Mouse (Mus musculus) mesoderm, embryonic 11.5 days (tissue): Measurements from ENCODE around the gene Phyhipl.

Source experiments
- DNase-seq: peaks from one replicate; pipeline ENCODE4 v3.0.0-alpha.2; 2012; ENCODE audit warnings: low read depth, low spot score

The Phyhipl gene

DNA sequence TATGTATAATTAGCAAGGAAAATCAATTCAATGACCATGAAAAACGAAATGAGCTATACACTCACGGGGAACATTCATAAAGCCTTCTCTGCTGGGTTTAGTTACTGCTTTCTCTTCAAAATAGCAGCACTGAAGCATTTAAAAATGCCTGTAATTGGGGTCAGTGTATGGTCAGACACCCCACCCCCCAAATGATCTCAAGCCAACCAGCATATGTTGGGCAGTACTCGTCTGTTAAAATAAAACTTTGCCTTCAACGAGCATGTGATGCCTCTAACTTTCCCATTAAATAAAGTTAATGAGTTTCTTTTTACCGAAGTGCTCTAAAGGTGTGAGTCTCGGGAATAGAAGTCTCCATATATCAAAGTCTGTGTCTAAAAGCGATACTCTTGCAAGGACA is at the start of gene Phyhipl:
Gene Phyhipl, minus strand, starts transcription at position 138 of the 400 bp plus-strand sequence.
- DNase-seq, result no peak

DNA sequence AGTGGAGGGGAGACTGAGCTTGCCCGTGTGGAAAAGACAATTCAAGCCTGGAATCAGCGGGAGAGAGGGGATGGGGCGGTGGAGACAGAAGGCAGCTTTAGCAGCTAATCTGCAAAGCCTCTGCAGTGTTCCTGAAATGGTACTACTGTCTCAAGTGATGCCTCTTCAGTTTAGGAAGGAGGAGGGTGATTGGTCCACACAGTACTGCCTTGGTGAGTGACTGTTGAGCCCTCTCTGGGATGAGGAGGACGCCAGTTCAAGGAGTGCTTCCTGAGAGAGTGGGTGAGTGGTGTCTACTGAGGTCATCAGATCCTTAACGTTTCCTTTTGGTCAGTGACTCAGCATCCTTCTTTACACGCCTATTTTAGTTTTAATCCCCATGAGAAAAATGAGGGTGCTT is 47.4 kb upstream of the Phyhipl start:
- DNase-seq, result no peak

- no peak for DNase-seq
Measured at GRCm38 (mm10) chr10:70699581-70699980, 43.8 kb upstream of the Phyhipl start.

DNA sequence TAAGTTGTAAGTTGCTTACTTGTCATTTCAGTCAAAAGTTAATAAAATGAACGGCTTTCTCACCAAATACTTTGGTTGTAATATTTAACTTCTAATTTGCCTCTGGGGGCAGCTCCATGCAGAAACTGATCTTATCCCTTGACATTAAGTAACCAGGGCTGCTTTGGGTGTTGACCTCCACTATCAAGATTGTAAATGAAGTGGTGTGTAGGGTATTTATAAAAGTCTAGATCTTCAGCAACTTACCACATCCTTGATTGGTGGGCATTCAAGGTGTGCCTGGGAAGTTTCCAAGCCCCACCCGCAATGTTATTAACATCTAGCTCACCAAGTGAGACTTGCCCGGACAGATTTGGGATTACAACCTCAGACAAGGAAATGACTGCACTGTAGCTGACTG is 42.2 kb upstream of the Phyhipl start:
- DNase-seq, result no peak

DNA sequence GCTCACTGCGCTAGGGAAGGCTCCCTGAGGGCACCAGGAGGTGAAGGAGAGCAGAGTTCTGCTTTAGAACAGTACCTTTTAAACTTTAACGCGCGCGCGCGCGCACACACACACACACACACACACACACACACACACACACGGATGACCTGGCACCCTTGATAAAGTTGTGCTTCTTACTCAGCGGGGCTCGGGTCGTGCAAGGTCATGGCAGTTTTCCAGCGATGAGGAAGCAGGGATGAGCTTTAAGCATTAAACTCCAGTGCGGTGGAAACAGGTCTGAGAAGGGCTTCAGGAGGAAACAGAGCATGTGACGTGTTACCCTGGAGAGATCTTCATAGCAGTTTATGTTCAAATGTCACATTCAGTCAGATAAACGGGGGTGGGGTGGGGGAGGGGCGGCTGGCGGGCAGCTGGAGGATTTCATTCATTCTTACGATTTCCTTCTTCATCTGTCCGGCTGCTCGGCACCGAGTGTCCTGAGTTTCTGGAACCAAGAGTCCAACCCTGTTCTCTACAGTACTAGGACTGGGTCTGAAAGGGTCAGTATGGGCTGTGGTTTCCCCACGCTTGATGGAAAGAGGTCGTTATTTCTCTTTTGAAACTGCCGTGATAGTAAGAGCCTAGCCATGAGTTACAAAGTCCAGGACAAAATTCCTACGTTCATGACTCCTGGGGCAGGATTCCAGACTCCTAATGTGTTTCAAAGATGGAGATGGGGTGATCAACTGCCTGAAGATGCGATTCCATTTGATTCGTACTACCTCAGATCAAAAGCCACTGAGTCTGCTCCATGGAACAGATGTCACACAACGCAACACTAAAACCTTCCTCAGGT is 41.2 kb upstream of the Phyhipl start:
- DNase-seq, result no peak

DNA sequence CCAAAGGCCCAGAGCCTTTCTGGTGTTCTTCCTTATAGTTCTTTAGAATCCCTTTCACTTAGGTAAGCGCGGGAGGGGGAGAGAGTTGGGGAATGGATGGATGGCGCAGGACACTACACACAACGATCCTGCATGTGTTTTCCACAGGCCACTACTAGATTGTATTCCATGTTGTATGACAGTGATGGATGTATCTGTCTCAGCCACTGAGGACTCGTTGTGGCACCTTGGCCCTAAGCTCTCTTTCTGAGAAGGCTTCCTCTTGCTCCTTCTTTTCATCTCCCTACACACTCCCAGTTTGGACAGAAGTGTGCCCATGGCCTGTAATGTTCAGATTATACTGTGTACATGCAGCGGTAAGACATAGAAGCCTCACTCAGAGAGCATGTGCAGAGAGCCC is 33.6 kb upstream of the Phyhipl start:
- DNase-seq, result no peak

DNA sequence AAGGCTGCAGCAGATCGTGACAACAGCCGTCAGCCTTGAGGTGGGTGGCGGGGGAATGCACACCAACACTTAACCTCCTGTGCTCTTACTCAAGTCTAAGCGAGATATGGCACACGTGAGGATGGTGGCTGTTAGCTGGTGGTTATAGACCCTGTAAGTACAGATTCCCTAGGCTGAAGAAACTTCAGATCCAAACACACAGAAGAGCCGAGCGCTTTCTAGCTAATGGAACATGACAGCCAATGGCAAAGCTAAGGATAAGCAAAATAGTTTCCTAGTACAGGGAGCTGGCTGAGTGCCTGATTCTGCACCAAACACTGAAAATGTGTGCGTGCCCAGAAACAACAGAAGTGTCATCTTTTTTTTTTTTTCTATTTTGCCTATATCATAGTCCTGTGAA is 33.1 kb upstream of the Phyhipl start:
- no peak for DNase-seq

GRCm38 (mm10) chr10:70686941-70687703 is 31.4 kb upstream of the Phyhipl start:
- DNase-seq, result no peak

- DNase-seq, result peak; percentile 14
Measured at GRCm38 (mm10) chr10:70686505-70686904, 30.7 kb upstream of the Phyhipl start.

- DNase-seq, result no peak
Measured at GRCm38 (mm10) chr10:70683508-70683907, 27.7 kb upstream of the Phyhipl start.

- DNase-seq, result no peak
Measured at GRCm38 (mm10) chr10:70677946-70678345, 22.2 kb upstream of the Phyhipl start.

GRCm38 (mm10) chr10:70656272-70656671 is 507 bp upstream of the Phyhipl start:
- DNase-seq, result no peak

- no peak for DNase-seq
Measured at GRCm38 (mm10) chr10:70654655-70655054, 1.1 kb downstream of the Phyhipl start.

- no peak for DNase-seq
Measured at GRCm38 (mm10) chr10:70654139-70654538, 1.6 kb downstream of the Phyhipl start.

GRCm38 (mm10) chr10:70651769-70652648 is 3.8 kb downstream of the Phyhipl start:
- DNase-seq, result peak; percentile 39

DNA sequence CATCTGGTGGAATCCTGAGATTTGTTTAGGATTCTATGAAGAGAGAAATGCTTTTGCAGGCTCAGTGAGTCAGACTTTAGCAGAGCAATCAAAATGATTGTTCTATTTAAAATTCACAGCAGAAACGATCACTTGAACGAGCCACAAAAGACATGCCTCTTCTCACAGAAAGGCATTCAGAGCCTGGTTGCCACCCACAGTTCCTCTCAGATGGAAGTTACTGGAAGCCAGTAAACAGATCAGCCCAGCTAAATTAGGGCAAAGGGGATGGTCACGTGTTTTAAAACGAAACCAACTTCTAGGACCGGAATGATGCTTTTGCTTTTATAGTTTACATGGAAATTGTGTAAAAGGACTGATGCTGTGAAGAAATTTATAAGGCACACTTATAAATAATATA is 6.9 kb downstream of the Phyhipl start:
- no peak for DNase-seq

DNA sequence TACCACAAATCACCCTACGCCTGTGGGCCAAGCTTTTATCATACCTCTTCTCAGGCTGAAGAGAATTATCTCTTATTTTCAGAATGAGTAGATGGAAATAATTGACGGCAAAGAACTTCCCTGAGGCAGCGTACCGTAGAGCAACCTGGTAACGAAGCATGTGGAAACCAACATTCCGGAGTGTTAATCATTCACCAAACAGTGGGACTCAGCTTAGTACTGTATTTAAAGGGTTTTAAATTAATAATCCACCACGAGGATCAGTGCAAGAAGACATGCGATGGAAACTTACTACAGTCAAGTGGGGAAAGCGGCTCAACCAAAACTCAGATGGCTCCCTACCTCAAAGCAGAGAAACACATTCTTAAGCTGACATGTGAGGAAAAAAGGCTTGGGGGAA is 12.6 kb downstream of the Phyhipl start:
- DNase-seq, result no peak

GRCm38 (mm10) chr10:70640896-70641596 is 14.7 kb downstream of the Phyhipl start:
- DNase-seq, result no peak

GRCm38 (mm10) chr10:70640075-70640737 is 15.6 kb downstream of the Phyhipl start:
- DNase-seq, result peak; percentile 66

DNA sequence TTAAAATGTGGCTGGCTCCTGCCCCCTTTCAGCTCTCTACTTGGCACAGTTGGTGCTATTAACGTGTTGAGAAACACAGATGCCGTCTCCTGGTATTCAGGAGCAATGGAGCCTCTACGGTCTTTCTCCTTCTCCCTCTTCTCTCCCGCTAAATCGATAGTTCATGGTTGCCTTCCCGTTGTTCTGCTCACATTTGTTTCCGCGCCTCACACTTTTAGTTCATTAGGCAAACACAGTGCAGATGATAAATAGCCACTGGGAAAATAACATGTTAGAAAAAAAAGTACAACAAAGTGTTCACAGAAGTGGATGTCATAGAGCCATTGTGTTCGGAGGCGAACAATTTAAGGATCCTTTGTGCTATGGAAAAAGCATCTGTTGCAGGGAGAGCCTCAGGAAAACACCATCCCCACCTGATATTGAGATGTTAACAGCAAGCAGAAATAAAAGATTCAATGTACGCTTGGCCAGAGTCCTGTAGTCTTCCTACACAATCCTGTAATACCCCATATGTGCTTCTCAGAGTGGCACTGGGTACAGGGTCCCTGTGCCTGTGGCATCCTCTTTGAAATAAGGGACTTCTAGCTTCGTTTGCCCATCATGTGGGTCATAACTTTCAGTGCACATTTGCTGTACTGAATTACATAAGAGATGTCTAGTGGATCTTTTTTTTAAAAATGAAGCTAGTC is 18.0 kb downstream of the Phyhipl start:
- peak; percentile 69 for DNase-seq
